Mouse (Mus musculus) macrophage (primary cell): ENCODE results near the gene Klhdc7b. TPM values are rescaled to one million over a fixed set of nuclear protein-coding genes. Genes with fewer than 3 reads are reported as not detected.

Source experiments
- H3K27ac ChIP-seq: fragments of 350-480 bp; formaldehyde crosslinking; 2 replicates; pipeline ENCODE4 v1.9.0; 2021
- H3K36me3 ChIP-seq: fragments of 350-480 bp; formaldehyde crosslinking; 2 replicates; pipeline ENCODE4 v1.9.0; 2021; ENCODE audit errors: inconsistent target
- H3K4me3 ChIP-seq: fragments of 350-480 bp; formaldehyde crosslinking; 2 replicates; pipeline ENCODE4 v1.9.0; 2021; ENCODE audit errors: inconsistent target
- H3K79me2 ChIP-seq: fragments of 350-480 bp; formaldehyde crosslinking; 2 replicates; pipeline ENCODE4 v1.9.0; 2021; ENCODE audit errors: inconsistent target
- WGBS: methylation state at CpG from one replicate; pipeline ENCODE4 v1.1.7; 2026; ENCODE audit warnings: inconsistent platforms; ENCODE audit not compliant: missing documents; 5-methylcytosine and 5-hydroxymethylcytosine counted together
- polyA plus RNA-seq: library from polyadenylated mRNA; stranded (reverse); fragments of 250-400 nt; gene quantifications from 3 replicates; pipeline ENCODE4 v1.2.4, GENCODE M21; 2018; ENCODE audit warnings: inconsistent platforms

Gene Klhdc7b
- polyA plus RNA-seq, 1 experiment from 2014 or later: not detected

GRCm38 (mm10) chr15:89363051-89363450, 21.7 kb upstream of the Klhdc7b start:
- Histone ChIP-seq H3K36me3 (peaks cover 78% of the 10 kb centered on the region), H3K27ac (no peak overlapping the region), H3K79me2 (peaks cover 47% of the 10 kb centered on the region), H3K4me3 (no peak overlapping the region)
- WGBS: 93% methylated on average over 7 of the region's 7 CpGs

- Histone ChIP-seq H3K4me3 (no peak overlapping the region), H3K27ac (no peak overlapping the region), H3K79me2 (peaks cover 26% of the 10 kb centered on the region), H3K36me3 (peaks cover 95% of the 10 kb centered on the region)
- 100% methylated on average over 4 of the region's 4 CpGs for WGBS
Observed at GRCm38 (mm10) chr15:89365141-89365551, 19.6 kb upstream of the Klhdc7b start.

DNA sequence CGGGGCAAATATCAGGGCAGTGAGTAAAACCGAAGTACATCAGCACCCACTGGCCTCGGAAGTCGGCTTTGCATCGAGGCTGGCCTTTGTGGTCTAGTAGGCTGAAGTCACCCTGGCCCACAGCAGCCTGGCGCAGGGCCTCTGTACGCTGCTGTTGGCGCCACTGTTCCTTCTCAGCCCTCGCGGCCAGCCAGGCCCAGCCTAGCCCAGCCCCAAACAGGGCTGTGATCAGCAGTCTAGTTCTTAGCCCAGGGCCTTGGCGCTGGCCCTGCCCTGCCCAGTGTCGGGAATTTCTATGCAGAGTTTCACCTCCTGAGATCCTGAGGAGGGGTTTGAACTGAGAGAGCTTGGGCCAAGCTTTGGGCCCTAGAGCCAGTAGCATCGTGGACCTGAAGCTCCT, 12.6 kb upstream of the Klhdc7b start:
- no peak overlapping the region for H3K27ac ChIP-seq
- no peak overlapping the region for H3K4me3 ChIP-seq
- peaks cover 40% of the 10 kb centered on the region for H3K36me3 ChIP-seq
- H3K79me2 ChIP-seq: peaks cover 7% of the 10 kb centered on the region; the same call in 1 of the 2 replicates
- WGBS: 84% methylated on average over 13 of the region's 13 CpGs

DNA sequence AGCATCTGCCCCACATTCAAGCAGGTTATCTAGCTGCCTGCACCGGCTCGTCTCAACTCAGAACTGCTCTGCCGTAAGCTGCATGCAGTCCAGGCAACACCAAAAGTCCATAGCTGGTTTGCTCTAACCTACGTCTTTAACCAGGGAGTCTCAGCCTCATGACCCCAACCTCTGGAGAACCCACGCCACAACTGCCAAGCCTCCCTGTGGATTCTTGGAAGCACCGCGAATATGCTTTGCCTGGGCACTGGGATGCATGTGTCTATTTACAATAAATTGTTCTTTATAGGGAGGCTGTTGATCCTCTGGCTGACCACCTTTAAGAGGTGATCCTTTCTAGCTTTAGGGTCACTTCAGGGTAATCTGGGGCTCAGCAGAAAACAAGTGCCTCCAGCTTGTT, 12.2 kb upstream of the Klhdc7b start:
- peaks cover 36% of the 10 kb centered on the region for H3K36me3 ChIP-seq

DNA sequence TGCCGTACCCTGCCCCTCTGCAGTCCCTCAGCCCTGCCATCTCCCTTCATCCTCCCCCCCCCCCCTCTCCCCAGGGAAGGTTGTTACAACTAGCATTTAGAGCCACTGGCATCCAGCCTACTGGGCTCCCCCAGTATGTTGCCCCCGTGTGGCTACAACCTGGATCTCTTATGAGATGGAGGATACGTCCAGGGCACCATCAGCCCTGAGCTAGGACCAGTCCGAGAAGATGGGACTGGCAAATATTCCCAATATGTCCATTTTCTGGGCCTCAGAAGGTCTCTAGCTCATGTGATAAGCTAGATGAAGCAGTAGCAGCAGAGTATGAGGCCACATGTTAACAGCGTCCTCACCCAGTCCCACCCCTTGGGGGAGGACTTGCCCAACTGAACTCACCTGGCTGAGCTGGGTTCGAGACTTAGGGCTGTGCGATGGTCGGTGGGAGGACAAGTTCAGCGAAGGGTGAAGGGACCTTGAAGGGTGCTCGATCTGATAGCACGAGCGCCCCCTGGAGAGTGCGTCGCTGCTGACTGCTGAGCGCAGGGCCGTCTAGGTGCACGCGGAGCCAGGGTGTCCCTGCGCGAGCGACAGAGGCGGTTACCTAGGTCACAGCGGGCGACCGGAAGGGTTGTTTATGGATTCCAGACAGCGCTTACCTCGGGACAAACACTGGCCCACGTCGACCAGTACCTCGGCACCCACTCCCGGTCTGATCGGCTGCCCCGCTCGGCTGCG, 11.5 kb upstream of the Klhdc7b start:
- peaks cover 7% of the 10 kb centered on the region; the same call in 1 of the 2 replicates for H3K79me2 ChIP-seq
- 2% methylated on average over 35 of the region's 35 CpGs for WGBS
- peaks cover 29% of the 10 kb centered on the region for H3K36me3 ChIP-seq
- peak overlapping the region; percentile 45 for H3K4me3 ChIP-seq
- H3K27ac ChIP-seq: peak overlapping the region; percentile 58

More for the DNA sequence above, 12.2 kb upstream of the Klhdc7b start:
- Histone ChIP-seq H3K4me3 (peak overlapping the region; percentile 45; the same call in 1 of the 2 replicates), H3K27ac (no peak overlapping the region), H3K79me2 (peaks cover 7% of the 10 kb centered on the region; the same call in 1 of the 2 replicates)
- 95% methylated on average over 5 of the region's 7 CpGs for WGBS

DNA sequence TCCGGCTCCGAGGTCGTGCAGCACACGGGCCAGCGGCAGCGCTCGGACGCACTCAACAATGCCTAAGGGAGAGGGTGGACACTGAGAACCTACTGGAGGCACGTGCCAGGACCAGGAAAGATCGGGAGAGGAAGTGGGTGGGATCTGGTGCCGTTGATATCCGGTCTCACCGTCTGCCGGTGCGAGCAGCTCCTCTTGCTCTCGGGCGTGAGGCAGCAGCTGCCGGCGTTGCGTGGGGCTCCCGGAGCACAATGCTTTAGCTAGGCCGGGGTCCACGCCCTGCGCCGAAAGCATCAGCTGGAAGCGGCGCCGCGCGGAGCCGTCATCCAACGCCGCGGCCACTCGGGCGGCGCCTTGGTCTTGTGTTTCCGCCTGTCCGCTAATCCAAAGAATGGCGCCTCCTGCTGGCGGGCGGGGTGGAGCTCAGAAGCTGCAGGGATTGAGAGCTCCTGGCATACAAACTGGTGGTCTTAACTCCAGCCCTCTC, 10.9 kb upstream of the Klhdc7b start, which contains the start of gene Sco2:
Sco2 (minus strand) TSS at position 85 of the 487 bp plus-strand sequence.
- Histone ChIP-seq H3K36me3 (peaks cover 26% of the 10 kb centered on the region), H3K79me2 (peaks cover 7% of the 10 kb centered on the region; the same call in 1 of the 2 replicates), H3K27ac (peak within 1 kb of the TSS; percentile 58), H3K4me3 (peak within 1 kb of the TSS; percentile 45)
- under 1% methylated on average over 42 of the region's 42 CpGs for WGBS

GRCm38 (mm10) chr15:89374340-89374739, 10.4 kb upstream of the Klhdc7b start:
- 74% methylated on average over 9 of the region's 9 CpGs for WGBS
- Histone ChIP-seq H3K27ac (0 out of 2 replicates have a peak overlapping the region, but pooled peaks have one; percentile 58), H3K4me3 (peak overlapping the region; percentile 45; the same call in 1 of the 2 replicates), H3K79me2 (peaks cover 7% of the 10 kb centered on the region; the same call in 1 of the 2 replicates), H3K36me3 (peaks cover 21% of the 10 kb centered on the region)

DNA sequence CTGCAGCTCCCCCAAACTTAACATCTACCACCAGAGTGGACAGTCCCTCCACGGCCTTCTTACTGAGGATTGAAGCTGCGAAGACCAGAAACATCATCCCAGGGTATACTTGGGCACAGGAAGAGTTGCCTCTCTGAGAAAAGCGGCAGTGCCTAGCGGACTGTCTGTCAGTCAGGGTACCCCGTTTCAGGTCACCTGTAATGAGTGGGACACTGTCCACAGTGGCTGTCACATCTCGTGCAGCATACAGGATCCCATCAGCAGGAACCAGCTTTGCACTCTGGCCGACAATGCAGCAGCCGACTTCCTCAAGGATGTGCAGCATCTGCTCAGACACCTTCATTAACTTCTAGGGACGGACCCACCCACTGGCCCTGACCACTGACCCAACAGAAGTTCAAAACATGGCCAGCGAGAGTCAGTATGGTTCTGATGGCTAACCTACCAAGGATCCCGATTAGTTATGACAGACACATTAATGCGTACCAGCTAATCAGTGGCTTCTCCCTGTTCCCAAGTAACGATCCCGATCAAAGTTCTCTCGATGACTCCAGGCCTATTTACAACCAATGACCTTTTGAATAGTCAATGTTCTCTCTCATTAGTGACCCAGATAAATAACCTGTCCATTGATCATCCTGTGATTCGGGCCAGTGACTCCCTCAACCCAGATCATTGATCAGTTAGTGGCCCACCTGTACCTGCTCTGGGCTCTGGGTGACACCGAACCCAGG, 9.7 kb upstream of the Klhdc7b start:
- H3K27ac ChIP-seq: no peak overlapping the region
- H3K79me2 ChIP-seq: peaks cover 7% of the 10 kb centered on the region; the same call in 1 of the 2 replicates
- no peak overlapping the region for H3K4me3 ChIP-seq
- H3K36me3 ChIP-seq: peaks cover 15% of the 10 kb centered on the region
- WGBS: 97% methylated on average over 17 of the region's 17 CpGs

DNA sequence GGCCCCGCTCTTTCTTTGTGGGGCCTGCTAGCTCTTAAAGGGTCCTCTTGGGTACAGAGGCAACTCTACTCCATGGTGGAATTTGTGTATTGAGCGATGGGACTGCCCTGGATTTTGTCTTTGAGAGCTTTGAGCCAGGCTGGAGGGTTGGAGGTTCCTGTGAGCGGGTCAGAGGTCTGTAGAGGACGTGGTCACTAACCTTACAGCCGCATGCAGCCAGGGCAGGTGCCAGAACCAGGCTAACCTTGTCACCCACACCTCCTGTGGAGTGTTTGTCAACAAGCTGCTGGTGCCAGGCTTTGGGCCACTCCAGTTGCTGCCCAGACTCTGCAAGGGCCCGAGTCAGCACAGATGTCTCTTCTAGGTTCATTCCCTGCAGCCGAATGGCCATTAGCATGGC, 8.7 kb upstream of the Klhdc7b start:
- WGBS: 89% methylated on average over 7 of the region's 7 CpGs
- H3K79me2 ChIP-seq: peaks cover 7% of the 10 kb centered on the region; the same call in 1 of the 2 replicates
- no peak overlapping the region for H3K4me3 ChIP-seq
- H3K36me3 ChIP-seq: peaks cover 7% of the 10 kb centered on the region
- no peak overlapping the region for H3K27ac ChIP-seq

GRCm38 (mm10) chr15:89376957-89377356, 7.8 kb upstream of the Klhdc7b start, which contains the start of gene Tymp:
Tymp (minus strand) TSS chr15:89377039.
- H3K79me2 ChIP-seq: peaks cover 7% of the 10 kb centered on the region; the same call in 1 of the 2 replicates
- no peaks in the 10 kb centered on the region; the same call in 1 of the 2 replicates for H3K36me3 ChIP-seq
- no peak within 1 kb of the TSS for H3K4me3 ChIP-seq
- H3K27ac ChIP-seq: no peak within 1 kb of the TSS
- WGBS: 80% methylated on average over 16 of the region's 16 CpGs

- peaks cover 5% of the 10 kb centered on the region; the same call in 1 of the 2 replicates for H3K79me2 ChIP-seq
- no peak overlapping the region for H3K27ac ChIP-seq
- no peak overlapping the region for H3K4me3 ChIP-seq
- WGBS: 37% methylated on average over 18 of the region's 18 CpGs
- H3K36me3 ChIP-seq: no peaks in the 10 kb centered on the region
Observed at GRCm38 (mm10) chr15:89377362-89377761, 7.4 kb upstream of the Klhdc7b start.

DNA sequence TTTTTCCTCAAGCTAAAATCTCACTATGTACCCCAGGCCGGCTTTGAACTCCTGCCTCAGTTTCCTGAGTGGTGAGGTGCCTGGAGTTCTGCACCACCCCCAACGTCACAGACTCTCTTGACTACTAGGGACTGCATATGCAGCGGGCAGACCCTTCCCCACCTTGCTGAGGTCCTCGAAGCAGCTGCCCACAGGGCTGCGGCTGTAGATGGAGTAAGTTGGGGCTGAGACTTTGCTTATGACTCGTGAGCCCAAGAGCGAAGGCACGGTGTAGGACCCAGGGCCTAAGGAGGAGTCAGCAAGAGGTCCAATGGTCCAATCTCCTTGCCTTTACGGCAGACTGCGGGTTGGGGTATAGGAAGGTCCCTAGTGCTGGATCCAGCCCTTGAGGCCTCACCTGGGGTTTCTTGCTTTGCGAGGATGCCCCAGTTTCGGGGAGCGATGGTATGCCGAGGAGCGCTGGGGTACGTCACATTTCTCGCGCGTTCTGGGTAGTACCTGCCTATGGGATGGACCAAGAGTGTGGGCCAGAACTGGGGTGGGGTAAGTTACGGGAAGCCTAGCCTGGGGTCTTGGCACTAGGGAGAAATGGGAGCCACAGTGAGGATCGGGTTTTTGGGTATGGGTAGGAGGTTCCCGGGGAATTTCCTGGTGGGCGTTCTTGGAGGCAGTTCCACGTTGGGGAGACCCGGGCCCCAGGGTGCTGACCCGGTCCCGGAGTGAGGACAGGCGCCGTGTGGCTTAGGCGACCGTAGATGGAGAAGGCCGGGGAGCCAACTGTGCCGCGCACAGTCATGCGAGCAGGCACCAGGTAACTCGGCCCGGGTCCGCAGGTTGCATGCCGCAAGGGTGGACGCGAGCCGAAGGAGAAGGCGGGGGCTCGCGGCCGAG, 6.5 kb upstream of the Klhdc7b start:
- Histone ChIP-seq H3K27ac (no peak overlapping the region), H3K36me3 (no peaks in the 10 kb centered on the region), H3K79me2 (no peaks in the 10 kb centered on the region; the same call in 1 of the 2 replicates), H3K4me3 (no peak overlapping the region)
- 11% methylated on average over 45 of the region's 46 CpGs for WGBS

GRCm38 (mm10) chr15:89378831-89379401, 5.8 kb upstream of the Klhdc7b start, which contains the start of gene Odf3b:
Odf3b (minus strand) TSS chr15:89379282.
- no peaks in the 10 kb centered on the region for H3K79me2 ChIP-seq
- no peak within 1 kb of the TSS for H3K4me3 ChIP-seq
- no peaks in the 10 kb centered on the region for H3K36me3 ChIP-seq
- WGBS: 3% methylated on average over 33 of the region's 33 CpGs
- H3K27ac ChIP-seq: no peak within 1 kb of the TSS
